Mouse (Mus musculus) heart, adult 8-10 months (tissue): ENCODE results near the gene Galnt2. TPM values are rescaled to one million over a fixed set of nuclear protein-coding genes. Genes with fewer than 3 reads are reported as not detected.

Experiments
- DNase-seq: peaks from one replicate; pipeline ENCODE4 v3.0.0; 2022; ENCODE audit warnings: low spot score
- total RNA-seq, 4 experiments: library from RNA; stranded (reverse); gene quantifications; 2 replicates each; pipeline ENCODE4 v1.2.4; 2022

Galnt2 gene
- total RNA-seq, 4 experiments from 2014 or later = 32.0 to 40.3 (median 33.8) TPM

GRCm38 (mm10) chr8:124321227-124321840 is 90.1 kb downstream of the Galnt2 start:
- DNase-seq = no peak

GRCm38 (mm10) chr8:124323356-124323755 is 92.2 kb downstream of the Galnt2 start:
- DNase-seq = no peak

DNA sequence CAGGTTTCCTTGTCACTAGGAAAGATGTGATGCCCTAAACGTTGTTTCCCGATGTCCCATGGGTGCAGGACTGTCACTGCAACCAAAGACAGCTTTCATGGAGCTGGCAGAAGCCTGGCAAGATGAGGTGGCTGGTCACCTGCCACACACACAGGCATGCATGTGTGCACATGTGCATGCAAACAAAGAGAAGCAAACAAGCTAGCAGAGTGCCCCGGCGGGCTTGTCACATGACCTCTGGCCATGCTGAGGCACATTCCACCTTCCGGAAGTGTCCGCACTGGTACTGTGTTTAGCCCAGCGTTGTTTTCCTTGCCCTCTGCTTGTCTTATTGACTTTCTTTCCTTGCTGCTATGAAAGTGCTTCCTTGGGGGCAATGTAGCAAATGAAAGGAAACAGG is 97.1 kb downstream of the Galnt2 start:
- no peak for DNase-seq

DNA sequence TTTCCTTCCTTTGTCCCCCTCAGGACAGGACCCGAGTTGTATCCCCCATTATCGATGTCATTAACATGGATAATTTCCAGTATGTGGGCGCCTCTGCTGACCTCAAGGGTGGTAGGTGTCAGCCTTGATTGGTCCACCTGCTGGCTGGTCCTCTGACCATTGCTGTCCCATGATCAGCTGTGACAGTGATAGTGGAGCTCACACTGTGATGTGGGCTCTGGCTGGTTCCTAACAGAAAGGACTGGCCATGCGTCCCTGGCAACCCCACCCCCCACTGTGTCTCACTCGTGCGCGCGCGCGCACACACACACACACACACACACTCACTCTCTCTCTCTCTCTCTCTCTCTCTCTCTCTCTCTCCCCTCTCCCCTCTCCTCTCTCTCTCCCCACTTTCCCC is 98.5 kb downstream of the Galnt2 start:
- DNase-seq = no peak

- DNase-seq = no peak
Measured at GRCm38 (mm10) chr8:124330433-124330832, 99.2 kb downstream of the Galnt2 start.

DNA sequence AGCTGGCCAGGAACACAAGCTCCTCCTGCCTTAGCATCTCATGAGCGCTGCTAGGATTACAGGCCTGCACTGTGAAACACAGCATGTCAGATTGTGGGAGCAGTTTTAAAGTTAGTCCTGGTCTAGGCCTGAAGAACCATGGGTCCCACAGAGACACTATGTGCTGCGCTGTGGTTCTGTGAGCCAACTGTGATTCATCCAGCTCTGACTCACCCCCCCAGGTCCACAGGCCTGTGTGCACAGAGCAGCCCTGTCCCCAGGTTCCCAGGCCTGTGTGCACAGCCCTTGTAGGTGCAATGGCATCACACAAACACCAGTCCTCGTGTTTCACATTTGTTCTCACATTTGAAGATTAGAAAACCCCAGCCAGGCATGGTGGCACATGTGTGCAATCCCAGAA is 99.9 kb downstream of the Galnt2 start:
- no peak for DNase-seq

- no peak for DNase-seq
Measured at GRCm38 (mm10) chr8:124331706-124332105, 100.5 kb downstream of the Galnt2 start.

DNA sequence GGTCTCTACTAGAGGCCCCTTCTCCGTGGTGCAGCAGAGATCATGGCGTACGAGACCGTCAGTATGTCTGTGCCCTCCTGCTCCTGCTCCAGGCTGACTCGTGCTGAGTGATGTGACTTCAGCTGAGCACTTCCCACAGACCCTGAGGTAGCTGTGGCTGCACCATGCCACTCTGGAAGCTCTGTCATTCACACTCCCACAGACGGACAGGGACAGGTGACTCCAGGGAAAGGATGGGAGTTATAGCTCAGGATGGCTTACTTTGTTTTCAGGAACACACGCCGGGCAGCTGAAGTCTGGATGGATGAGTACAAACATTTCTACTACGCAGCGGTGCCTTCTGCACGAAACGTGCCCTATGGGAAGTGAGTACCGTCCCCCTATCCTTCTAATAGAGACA is 105.1 kb downstream of the Galnt2 start:
- no peak for DNase-seq

DNA sequence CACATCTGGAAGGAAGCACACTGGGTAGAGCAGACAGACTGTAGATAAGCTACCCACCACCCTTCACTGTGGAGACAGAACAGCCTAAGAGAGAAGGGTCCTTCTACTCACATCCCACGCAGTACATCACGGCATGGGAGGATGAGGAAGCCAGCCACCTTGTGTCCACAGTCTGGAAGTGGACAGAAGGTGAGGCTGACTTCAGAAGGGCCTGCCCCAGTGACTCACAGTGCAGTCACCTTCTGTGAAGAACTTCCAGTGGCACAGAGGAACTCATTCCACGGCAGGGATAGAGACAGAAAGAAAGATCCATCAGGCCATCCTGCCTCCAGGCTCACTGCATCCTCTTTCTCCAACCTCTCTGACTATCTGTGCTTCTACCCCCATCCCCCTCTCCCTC is 108.6 kb downstream of the Galnt2 start:
- no peak for DNase-seq

DNA sequence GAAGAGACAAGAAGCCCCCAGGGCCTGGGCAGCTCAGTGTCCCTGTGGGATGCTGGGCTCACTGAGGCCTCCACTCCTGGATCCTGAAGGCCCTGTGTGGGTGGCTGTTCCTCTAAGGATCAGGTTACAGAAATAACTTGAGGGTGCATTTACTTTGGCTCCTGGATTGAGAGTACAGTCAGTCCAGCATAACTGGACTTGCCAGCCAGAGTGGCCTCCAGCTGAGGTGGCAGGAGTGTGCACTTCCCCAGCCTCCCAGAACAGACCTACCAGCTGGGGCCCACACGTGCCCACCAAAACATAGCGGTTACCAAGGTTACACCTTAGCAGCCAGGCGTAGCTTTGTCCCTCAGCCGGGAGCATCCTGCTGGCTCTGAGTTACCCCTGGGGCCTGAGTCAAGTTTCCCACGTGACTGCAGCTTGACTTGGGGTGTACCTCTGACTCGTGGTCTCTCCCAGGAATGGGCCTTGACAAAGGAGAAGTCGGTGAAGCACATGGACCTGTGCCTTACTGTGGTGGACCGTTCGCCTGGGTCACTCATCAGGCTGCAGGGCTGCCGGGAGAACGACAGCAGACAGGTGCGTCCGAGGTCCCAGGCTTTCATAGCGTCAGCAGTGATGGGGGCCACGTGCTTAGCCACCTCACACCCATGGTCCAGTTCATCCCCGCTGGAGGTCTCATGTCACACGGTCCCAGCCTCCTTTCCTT is 109.3 kb downstream of the Galnt2 start:
- DNase-seq = no peak

GRCm38 (mm10) chr8:124343151-124343550 is 112.0 kb downstream of the Galnt2 start:
- no peak for DNase-seq

- no peak for DNase-seq
Measured at GRCm38 (mm10) chr8:124343991-124344390, 112.8 kb downstream of the Galnt2 start.

DNA sequence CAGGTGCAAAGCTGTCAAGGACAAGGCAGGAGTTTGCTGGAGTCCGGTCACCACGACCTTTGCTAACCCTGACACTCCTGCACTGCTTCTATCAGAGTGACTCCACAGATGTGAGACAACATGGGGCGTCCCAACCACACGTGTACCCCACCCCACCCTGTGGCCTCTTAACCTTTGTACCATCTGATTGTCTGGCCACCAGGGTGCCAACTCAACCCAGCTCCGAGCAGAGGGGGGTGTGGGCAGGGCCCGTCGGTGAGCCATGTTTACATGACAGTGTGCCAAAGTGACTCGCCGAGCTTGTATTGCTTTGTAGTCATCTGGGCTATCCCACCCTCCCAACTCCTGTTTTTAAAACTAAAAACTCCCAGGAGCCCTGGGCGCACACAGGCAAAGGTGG is 113.9 kb downstream of the Galnt2 start:
- no peak for DNase-seq

- DNase-seq = peak; percentile 54
Measured at GRCm38 (mm10) chr8:124346852-124347523, 115.8 kb downstream of the Galnt2 start.

- no peak for DNase-seq
Measured at GRCm38 (mm10) chr8:124348087-124348486, 116.9 kb downstream of the Galnt2 start.

- peak; percentile 81 for DNase-seq
Measured at GRCm38 (mm10) chr8:124349663-124350062, 118.5 kb downstream of the Galnt2 start.

DNA sequence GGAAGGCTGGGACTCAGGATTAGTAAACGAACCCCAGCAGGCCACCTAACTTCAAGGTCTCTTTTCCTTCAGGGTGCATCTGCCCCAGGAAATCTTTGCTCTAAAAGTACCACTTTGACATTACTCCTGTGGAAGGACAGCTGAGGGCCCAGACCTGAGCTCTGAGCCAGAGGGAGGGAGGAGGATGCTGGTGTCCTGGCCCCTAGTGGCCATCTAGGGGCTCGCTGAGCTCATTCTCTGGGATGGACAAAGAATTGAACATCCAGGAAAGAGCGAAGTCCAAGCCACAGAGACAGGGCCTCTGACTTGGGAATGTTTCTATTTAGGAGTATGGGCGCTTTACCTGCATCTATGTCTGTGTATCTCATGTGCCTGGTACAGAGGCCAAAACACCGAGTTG is 120.4 kb downstream of the Galnt2 start:
- DNase-seq = no peak

GRCm38 (mm10) chr8:124360911-124361310 is 129.7 kb downstream of the Galnt2 start:
- DNase-seq = no peak

GRCm38 (mm10) chr8:124361773-124362427 is 130.7 kb downstream of the Galnt2 start:
- no peak for DNase-seq

DNA sequence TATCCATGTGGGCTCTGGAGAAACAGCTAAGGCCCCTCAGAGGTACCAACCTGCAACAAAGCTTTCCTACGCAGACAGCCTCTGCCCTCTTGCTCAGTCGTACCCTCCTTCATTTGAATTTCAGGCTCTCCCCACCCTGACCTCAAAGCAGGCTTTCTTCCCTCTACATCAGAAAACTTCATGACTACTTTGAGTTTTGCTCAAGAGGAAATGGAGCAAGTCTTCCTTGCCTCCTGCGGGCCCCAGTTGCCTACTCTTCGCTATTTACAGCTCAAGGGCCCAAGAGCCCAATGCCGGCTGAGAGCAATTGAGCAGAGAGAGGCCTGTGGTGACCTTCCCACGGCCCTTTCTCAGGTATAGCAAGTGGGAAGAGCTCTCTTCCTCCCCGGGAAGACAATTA is 131.4 kb downstream of the Galnt2 start:
- DNase-seq = no peak

DNA sequence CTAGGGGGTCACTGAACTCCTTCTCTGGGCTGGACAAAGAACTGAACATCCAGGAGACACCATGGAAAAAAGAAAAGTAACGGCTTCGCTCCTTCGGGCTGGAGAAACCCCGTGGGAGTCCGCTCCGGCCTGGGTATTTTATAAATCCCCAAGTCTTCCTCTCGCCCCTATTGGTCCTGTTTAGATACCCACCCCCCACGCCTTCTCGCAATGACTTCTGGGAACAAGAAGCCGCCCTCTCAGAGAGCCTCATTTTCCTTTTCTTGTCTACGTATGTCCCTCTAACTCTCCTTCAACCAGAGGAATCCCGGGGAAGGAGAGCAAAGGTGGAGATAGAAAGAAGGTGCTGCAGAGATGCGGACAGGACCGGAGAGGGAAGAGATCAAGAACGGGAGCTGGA is 132.1 kb downstream of the Galnt2 start:
- DNase-seq = no peak

DNA sequence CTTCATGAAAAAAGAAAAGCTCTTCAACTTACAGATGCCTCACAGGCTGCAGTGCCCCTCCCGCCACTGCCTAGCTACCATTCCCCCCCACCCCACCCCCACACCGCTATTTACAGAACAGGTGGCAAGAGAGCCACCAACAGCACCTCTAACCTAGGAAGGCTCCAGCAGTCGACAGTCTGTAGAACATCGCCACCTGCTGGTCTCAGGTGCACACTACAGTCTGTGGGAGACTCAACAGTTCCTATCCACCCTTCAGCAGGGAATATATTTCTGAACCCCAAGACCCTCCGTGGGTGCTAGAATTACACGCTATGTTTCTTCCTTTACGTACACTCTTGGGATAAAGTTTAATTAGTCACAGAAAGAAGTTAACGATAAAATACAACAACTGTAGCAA is 137.0 kb downstream of the Galnt2 start:
- DNase-seq = peak; percentile 26
